Mouse (Mus musculus) erythroblast, embryonic 14.5 days (primary cell): Measurements from ENCODE around the gene Coq8b.
"Not testable (repeated sequence)": the region's sequence is repeated elsewhere in the genome, so short reads cannot be mapped to it uniquely, and the experiment has no call there.

Experiments used
- GATA1 ChIP-seq: IDR thresholded peaks from 2 replicates; pipeline ENCODE4 v1.6.1; 2012; ENCODE audit warnings: low read length, inconsistent platforms, mixed read lengths
- TAL1 ChIP-seq: IDR thresholded peaks from 3 replicates; pipeline ENCODE4 v1.6.1; 2012; ENCODE audit warnings: low read length, inconsistent platforms, mixed read lengths

DNA sequence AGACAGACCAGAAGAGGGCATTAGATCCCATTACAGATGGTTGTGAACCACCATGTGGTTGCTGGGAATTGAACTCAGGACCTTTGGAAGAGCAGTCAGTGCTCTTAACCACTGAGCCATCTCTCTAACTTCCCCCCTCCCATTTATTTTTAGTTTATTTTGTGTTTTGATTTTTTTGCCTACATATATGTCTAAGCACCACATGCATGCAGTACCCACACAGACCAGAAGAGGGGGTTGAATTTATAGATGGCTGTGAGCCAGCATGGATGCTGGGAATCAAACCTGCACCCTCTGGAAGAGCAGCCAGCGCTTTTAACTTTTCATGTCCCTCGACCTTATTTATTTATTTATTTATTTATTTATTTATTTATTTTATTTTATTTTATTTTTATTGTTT lies 11.3 kb downstream of the Coq8b start:
- TF ChIP-seq TAL1, GATA1: not testable (repeated sequence)
